Mouse (Mus musculus) small intestine, adult 2 months (tissue): ENCODE data around the gene Dtx4. TPM values are rescaled to one million over a fixed set of nuclear protein-coding genes. Genes with fewer than 3 reads are reported as not detected.

Experiments
- H3K27ac ChIP-seq: fragments of 200-500 bp; 2 replicates; pipeline ENCODE4 v1.5.1; 2012; ENCODE audit warnings: low read depth, low read length, control low read depth, inconsistent platforms; ENCODE audit not compliant: insufficient read depth
- H3K27me3 ChIP-seq: fragments of 200-500 bp; 2 replicates; pipeline ENCODE4 v1.6.1; 2012; ENCODE audit warnings: mild to moderate bottlenecking, moderate library complexity, low read length, inconsistent platforms; ENCODE audit not compliant: control insufficient read depth, insufficient read depth
- H3K36me3 ChIP-seq: fragments of 200-500 bp; 2 replicates; pipeline ENCODE4 v1.6.1; 2012; ENCODE audit warnings: mild to moderate bottlenecking, low read length, control low read depth, inconsistent platforms; ENCODE audit not compliant: control insufficient read depth, insufficient read depth
- H3K4me1 ChIP-seq: fragments of 200-500 bp; 2 replicates; pipeline ENCODE4 v1.6.1; 2012; ENCODE audit warnings: low read length, inconsistent platforms, mixed read lengths; ENCODE audit not compliant: control insufficient read depth, insufficient read depth, insufficient read length
- H3K4me3 ChIP-seq: fragments of 200-500 bp; 2 replicates; pipeline ENCODE4 v1.5.1; 2012; ENCODE audit warnings: low read depth, mild to moderate bottlenecking, control low read depth, inconsistent platforms, low read length, moderate library complexity
- CTCF ChIP-seq: fragments of 200-500 bp; IDR thresholded peaks from 2 replicates; pipeline ENCODE4 v1.5.1; 2012; ENCODE audit warnings: low read depth, mild to moderate bottlenecking, control low read depth, inconsistent platforms, low read length, moderate library complexity, mixed read lengths; ENCODE audit not compliant: insufficient replicate concordance, insufficient read length; ENCODE audit errors: extremely low read depth
- POLR2A ChIP-seq: fragments of 200-500 bp; IDR thresholded peaks from 2 replicates; pipeline ENCODE4 v1.6.1; 2012; ENCODE audit warnings: low read depth, mild to moderate bottlenecking, control low read depth, inconsistent platforms, low read length, moderate library complexity
- WGBS: fragments of 180-500 bp; shearing (Covaris S2); methylation state at CpG from one replicate; pipeline ENCODE4 v1.1.7; 2018; 5-methylcytosine and 5-hydroxymethylcytosine counted together
- polyA plus RNA-seq: library from polyadenylated mRNA; depleted of rRNA; stranded (reverse); fragments of >200 nt; gene quantifications from 2 replicates; pipeline ENCODE4 v1.2.3, GENCODE M21; 2012

Gene Dtx4
- polyA plus RNA-seq, 1 experiment: 11.1 TPM

GRCm38 (mm10) chr19:12462851-12463721 lies 38.2 kb downstream of the Dtx4 start:
- Histone ChIP-seq H3K36me3 (no peaks in the 10 kb centered on the region), H3K4me1 (no peaks in the 10 kb centered on the region), H3K27ac (peak overlapping the region; percentile 56), H3K4me3 (peak overlapping the region; percentile 33; the same call in 1 of the 2 replicates), H3K27me3 (no peaks in the 10 kb centered on the region)
- TF ChIP-seq POLR2A (no peak), CTCF (no peak)
- WGBS: 71% methylated on average over 7 of the region's 7 CpGs

GRCm38 (mm10) chr19:12460282-12461249 lies 40.7 kb downstream of the Dtx4 start, which contains the start of gene Mpeg1:
Gene Mpeg1 (plus strand): TSS chr19:12460779.
- TF ChIP-seq POLR2A (no peak), CTCF (no peak)
- peaks cover 6% of the 10 kb centered on the region; the same call in 1 of the 2 replicates for H3K4me1 ChIP-seq
- H3K4me3 ChIP-seq: no peak within 1 kb of the TSS; the same call in 1 of the 2 replicates
- H3K27ac ChIP-seq: 0 out of 2 replicates have a peak within 1 kb of the TSS, but pooled peaks have one; percentile 56
- no peaks in the 10 kb centered on the region for H3K27me3 ChIP-seq
- no peaks in the 10 kb centered on the region for H3K36me3 ChIP-seq
- 78% methylated on average over 11 of the region's 11 CpGs for WGBS

- peaks cover 6% of the 10 kb centered on the region; the same call in 1 of the 2 replicates for H3K4me1 ChIP-seq
- H3K27me3 ChIP-seq: no peaks in the 10 kb centered on the region
- no peak overlapping the region for H3K4me3 ChIP-seq
- H3K36me3 ChIP-seq: no peaks in the 10 kb centered on the region
- whole genome bisulfite sequencing: 75% methylated on average over 4 of the region's 4 CpGs
- no peak overlapping the region for H3K27ac ChIP-seq
- TF ChIP-seq CTCF (no peak), POLR2A (no peak)
Measured at GRCm38 (mm10) chr19:12459516-12459915, 41.7 kb downstream of the Dtx4 start.

GRCm38 (mm10) chr19:12457401-12458066 lies 43.7 kb downstream of the Dtx4 start:
- H3K4me1 ChIP-seq: peaks cover 6% of the 10 kb centered on the region; the same call in 1 of the 2 replicates
- H3K27ac ChIP-seq: peak overlapping the region; percentile 73; the same call in 1 of the 2 replicates
- H3K27me3 ChIP-seq: no peaks in the 10 kb centered on the region
- no peak for TF ChIP-seq CTCF
- TF ChIP-seq POLR2A: no peak
- H3K36me3 ChIP-seq: no peaks in the 10 kb centered on the region
- WGBS: 32% methylated on average over 12 of the region's 12 CpGs
- peak overlapping the region; percentile 50 for H3K4me3 ChIP-seq

- H3K27me3 ChIP-seq: no peaks in the 10 kb centered on the region
- no peak overlapping the region for H3K4me3 ChIP-seq
- H3K27ac ChIP-seq: no peak overlapping the region
- no peaks in the 10 kb centered on the region for H3K36me3 ChIP-seq
- no peaks in the 10 kb centered on the region for H3K4me1 ChIP-seq
- WGBS: 56% methylated on average over 3 of the region's 3 CpGs
- TF ChIP-seq CTCF (no peak), POLR2A (no peak)
Measured at GRCm38 (mm10) chr19:12445014-12445413, 56.2 kb downstream of the Dtx4 start.

- WGBS: 66% methylated on average over 4 of the region's 4 CpGs
Measured at GRCm38 (mm10) chr19:12442560-12442959, 58.7 kb downstream of the Dtx4 start.

More at GRCm38 (mm10) chr19:12442560-12442959, 58.7 kb downstream of the Dtx4 start:
- H3K4me3 ChIP-seq: no peak overlapping the region
- H3K4me1 ChIP-seq: no peaks in the 10 kb centered on the region
- no peaks in the 10 kb centered on the region for H3K36me3 ChIP-seq
- H3K27ac ChIP-seq: no peak overlapping the region
- no peaks in the 10 kb centered on the region for H3K27me3 ChIP-seq
- TF ChIP-seq POLR2A: no peak
- no peak for TF ChIP-seq CTCF
